Mouse (Mus musculus) kidney, adult 2 months (tissue): ENCODE results near the gene Gnao1.

Experiments used
- CTCF ChIP-seq: fragments of 200-500 bp; conservative IDR thresholded peaks from 2 replicates; pipeline ENCODE4 v1.5.1; 2011; ENCODE audit warnings: low read depth, mild to moderate bottlenecking, control low read depth, low read length, moderate library complexity, mixed read lengths; ENCODE audit not compliant: insufficient read depth, insufficient read length
- POLR2A ChIP-seq: fragments of 200-500 bp; IDR thresholded peaks from one replicate; pipeline ENCODE4 v1.6.1; 2011; ENCODE audit warnings: low read depth, low read length, control low read depth

- TF ChIP-seq CTCF, result no peak
- no peak for TF ChIP-seq POLR2A
These were observed 92.3 kb downstream of the Gnao1 start for GRCm38 (mm10) chr8:93902040-93902439.
